Mouse (Mus musculus) liver, embryonic 14.5 days (tissue): ENCODE data around the gene Adamts8.

Experiments
- CTCF ChIP-seq: IDR thresholded peaks from 2 replicates; pipeline ENCODE4 v1.5.1; 2016; ENCODE audit warnings: antibody characterized with exemption, low read depth, control low read depth
- EP300 ChIP-seq: IDR thresholded peaks from 2 replicates; pipeline ENCODE4 v1.6.1; 2016; ENCODE audit warnings: antibody characterized with exemption, low read depth

DNA sequence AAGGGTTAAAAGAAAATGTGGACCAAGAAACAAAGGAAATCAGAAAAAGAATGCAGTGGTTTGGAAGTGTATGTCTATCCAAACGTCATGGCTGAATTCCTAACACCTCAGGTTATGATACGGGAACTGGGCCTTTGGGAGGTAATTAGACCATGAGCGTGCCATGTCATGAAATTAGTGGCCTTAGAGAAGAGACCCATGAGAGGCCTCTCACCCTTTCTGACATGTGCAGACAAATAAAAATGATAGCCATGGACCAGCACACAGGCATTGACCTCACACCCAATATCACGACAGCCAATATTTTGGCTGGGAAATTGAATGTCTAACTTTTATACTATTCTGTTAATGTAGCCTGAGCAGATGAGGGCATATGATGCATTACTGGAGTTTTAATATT, 60.2 kb downstream of the Adamts8 start:
- no peak for TF ChIP-seq CTCF
- TF ChIP-seq EP300: no peak
